Comparison of ENCODE assay signal across 12 mouse cellular contexts in genomic region chr1:182378876-182379275, GRCm38 (mm10).
"Had no signal": no experiment of that assay in that cellular context is flagged by ENCODE, and none has a peak within 500 bp of the region (broad histone marks: within the 10 kb centered on the region; RNA-seq: fewer than 3 reads in every experiment).

No protein-coding gene starts in this region.

- ATAC-seq: liver, postnatal 0 days; midbrain, embryonic 13.5 days; midbrain, embryonic 15.5 days had no signal

- DNase-seq: liver, postnatal 0 days; lung, adult 2 months; retina, postnatal 1 day; right cerebral cortex, adult 18-20 months; right cerebral cortex, postnatal 25 days; right cerebral cortex, postnatal 4 days; spleen, adult 18-20 months; thymus, adult 18-20 months; thymus, postnatal 14 days; thymus, postnatal 36 days had no signal
